Mouse (Mus musculus) frontal cortex, adult (tissue): ENCODE measurements around the gene Pgls.
A peak's percentile ranks its signal among the peaks of the same experiment; 100 is the strongest.

Source experiments
- ATAC-seq: cut with Nextera tagmentation; 2 replicates; pipeline ENCODE4 v1.9.2; 2017; ENCODE audit warnings: mild to moderate bottlenecking, moderate library complexity, mixed read lengths; ENCODE audit not compliant: low TSS enrichment

Pgls gene

DNA sequence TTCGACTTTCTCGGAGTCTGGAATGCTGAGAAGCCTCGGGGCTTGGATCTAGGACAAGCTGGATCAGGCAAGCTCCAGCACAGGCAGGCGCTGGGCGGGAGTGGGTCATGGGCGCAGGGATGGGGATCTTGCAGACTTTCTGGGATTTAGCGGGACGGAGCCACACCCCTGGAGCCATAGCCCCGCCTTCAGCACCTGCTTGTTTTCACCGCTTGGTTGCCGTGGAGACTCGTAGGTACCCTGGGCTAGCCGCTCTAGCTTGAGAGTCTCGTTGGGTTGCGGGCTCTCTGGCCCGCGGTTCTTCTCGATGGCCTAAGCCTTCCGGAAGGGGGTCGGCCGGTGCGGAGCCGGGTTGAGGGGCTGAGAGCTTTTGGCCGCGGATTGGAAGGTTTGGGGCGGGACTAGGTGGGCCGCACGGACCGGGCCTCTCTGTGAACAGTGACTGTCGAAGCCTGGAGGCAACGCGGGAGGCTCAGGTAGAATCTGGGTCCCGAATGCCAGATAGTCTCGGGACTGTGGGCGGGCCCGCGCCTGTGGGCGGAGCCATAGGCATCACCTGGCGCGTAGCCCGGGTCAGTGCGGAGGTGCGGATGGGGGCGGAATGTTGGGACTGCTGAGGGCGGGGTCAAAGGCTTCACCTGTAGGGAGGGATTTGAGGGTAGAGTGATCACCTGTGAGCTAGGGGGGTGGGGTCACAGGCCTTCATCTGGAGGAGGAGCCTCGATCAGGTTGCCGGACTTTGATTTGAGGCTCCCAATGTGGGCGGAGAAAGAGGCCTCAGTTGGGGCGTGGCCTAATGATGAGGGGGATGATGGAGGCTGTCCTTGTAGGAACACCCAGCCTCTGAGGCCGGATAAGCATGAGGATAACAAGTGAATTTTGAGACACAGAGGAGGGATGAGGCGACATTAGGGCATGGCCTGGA is 22.3 kb upstream of the Pgls start:
- peak; percentile 62 for ATAC-seq

DNA sequence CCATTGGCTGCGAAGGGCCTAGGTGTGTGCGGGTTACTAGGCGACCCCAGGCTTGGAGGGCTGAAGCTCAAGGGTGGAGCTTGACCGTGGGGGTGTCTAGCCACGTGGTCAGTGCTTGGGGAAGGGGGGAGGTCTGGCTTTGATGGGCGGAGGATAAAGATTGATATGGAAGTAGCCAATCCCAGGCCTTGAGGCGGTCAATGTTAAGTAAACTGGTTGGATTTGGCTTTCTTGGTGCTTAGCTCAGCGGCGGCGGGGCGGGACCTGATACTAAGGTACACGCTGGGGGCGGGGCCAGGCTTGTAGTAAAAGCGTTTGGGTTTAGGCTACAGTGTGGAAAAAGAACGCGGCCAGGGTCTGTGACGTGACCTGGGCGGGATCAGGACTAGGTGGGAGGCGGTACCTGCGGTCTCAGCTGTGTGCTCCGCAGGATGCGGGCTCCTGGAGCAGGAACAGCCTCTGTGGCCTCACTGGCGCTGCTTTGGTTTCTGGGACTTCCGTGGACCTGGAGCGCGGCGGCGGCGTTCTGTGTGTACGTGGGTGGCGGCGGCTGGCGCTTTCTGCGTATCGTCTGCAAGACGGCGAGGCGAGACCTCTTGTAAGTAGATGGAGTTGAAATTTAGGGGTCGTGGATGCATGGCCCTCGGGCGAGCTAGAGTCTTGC is 21.6 kb upstream of the Pgls start:
- peak; percentile 74 for ATAC-seq

DNA sequence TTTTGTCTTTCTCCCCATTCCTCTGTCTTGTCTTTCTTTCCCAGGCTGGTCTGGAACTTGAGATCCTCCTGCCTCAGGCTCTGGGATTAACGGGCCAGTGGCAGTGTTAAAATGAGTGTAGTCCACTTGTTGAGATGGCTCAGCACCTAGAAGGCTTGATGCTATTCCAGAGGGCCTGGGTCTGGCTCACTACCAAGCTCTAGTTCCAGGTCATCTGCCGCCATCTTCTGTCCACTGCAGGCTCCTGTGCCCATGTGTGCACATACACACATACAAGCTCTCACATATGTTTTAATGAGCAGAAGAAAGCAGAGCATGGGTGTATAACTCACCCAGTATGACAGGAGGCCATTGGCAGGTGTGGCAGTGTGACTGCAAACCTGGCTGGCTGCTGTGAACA is 19.9 kb upstream of the Pgls start:
- no peak for ATAC-seq

DNA sequence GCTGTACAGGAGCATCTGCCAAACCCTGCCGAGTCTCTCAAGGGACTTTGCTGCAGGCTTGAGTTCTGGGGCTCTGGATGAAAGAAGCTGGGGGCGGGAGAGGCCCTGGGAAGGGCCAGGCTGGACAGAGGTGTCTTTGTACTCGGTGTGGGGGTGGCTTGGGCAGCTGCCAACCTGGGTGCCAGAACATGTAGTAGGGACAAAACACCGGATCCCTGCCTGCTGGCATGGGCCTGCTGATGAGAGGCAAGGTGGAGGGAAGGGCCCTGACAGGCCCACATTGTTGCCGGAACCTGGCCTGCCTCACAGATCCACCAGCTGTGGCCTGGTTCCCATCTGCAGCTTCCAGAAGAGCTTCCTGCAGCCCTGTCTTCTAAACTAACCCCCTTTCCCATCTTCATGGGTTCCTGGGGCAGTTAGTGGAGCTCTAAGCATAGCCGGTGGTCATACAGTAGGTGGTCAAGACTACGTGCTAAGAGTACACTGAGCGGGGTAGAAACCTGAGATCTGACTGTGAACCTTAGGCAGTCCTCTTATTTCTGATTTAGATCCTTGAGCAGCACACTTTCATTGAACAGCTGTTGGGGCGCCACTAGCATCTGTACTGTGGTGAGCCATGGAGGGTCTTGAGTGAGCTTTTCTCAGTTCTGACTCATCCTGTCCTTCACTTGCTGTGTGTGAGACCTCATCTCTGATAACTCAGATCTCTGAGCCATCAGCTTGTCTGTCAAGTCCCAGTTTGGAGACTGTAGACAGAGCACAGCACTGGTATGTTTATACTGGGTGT is 18.9 kb upstream of the Pgls start:
- ATAC-seq, result peak; percentile 13

DNA sequence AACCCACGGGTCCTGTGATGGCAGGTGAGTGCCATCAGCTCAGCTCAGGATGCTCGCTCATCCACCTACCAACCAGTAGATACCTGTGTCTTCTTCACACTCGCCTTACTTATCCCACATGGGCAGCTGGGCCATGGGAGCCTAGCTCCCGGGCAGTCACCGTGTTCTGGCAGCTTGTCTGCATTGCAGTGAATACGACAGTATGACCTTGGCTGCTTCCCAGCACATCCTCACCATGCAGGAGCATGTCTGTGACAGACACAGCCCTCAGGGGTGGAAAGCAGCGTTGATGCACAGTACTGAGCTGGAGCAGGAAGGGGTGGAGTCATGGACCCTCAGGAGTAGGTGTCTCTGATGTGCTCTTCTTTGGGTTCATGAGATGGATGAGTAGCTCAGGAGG is 17.6 kb upstream of the Pgls start:
- no peak for ATAC-seq

DNA sequence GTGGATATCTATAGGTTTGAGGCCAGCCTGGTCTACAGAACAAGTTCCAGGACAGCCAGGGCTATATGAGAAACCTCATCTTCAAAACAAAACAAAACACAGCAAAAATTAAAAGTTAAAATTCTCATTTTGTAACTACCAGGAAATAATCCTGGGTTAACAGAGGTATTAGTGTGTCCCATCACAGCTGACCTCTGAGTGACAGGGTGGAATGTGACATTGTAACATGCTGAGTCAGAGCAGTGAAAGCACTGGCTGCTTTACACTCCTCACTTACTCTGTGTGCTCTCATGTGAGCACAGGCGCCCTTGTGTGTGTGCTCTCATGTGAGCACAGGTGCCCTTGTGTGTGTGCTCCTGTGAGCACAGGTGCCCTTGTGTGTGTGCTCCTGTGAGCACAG is 17.0 kb upstream of the Pgls start:
- no peak for ATAC-seq

DNA sequence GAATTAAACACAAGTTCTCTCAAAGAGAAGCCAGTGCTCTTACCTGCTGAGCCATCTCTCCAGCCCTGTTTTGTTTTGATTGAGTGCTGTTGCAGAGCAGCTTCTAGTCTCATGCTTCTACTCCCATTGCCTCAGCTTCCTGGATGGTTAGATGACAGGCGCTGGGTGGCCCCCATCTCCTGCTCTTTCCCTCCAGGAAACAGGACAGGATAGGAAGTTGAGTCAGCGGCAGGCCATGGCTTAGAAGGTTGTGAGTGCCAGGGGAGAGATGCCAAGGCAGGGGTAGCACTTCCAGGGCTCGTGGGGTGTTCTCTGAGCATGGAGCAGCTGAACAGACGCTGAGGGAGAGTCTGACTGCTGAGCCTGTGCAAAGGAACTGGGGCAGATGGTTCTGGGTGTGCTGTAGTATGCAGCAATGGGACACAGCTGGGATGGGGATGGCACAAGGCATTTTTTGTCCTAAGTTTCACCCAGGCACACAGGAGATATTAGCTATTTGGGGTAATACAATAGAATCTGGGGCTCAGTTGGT is 14.1 kb upstream of the Pgls start:
- no peak for ATAC-seq

DNA sequence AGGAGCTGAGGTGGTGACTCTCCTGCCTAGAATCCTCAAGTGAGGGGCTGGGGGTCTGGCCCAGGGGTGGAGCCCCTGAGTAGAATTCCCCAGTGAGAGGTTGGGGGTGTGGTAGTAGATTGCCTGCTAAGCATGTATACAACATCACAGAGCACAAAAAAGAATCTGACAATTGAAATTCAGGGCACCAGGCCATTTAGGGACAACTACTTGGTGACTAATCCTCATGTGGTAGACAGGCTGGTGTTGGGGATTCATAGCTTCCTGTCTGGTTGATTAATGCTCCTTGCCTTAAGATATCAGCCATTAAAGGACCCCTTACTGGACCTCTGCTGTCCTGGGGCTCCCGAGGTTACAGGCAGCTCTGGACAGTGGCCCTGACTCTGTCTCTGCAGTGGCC is 13.0 kb upstream of the Pgls start:
- ATAC-seq, result no peak

DNA sequence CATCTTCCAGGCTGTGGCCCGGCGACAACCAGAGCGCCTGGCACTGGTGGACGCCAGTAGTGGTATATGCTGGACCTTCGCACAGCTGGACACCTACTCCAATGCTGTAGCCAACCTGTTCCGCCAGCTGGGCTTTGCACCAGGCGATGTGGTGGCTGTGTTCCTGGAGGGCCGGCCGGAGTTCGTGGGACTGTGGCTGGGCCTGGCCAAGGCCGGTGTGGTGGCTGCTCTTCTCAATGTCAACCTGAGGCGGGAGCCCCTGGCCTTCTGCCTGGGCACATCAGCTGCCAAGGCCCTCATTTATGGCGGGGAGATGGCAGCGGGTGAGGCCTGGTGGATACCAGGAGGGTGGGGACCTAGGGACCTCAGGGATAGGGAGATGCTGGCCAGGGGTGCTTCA is 12.5 kb upstream of the Pgls start:
- ATAC-seq, result 0 out of 2 replicates have a peak, but pooled peaks have one; percentile 27

DNA sequence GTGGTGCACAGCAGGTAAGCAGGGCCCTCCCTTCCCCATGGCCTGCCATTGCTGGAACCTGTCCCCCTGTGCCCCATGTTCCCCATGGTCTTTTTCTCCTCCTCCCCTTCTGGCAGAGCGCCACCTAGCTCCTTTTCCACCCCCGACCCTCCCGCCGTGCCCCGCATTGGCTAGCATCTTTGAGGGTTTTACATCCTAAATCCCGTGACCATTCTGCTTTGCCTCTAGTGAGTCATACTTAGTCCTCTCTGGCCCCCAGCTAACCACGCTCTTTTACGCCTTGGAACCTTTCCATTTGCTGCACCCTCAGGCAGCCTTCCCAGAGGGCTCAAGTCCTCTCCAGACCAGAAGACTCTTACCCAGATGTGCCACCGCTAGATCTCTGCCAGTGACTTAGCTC is 11.8 kb upstream of the Pgls start:
- ATAC-seq, result no peak

DNA sequence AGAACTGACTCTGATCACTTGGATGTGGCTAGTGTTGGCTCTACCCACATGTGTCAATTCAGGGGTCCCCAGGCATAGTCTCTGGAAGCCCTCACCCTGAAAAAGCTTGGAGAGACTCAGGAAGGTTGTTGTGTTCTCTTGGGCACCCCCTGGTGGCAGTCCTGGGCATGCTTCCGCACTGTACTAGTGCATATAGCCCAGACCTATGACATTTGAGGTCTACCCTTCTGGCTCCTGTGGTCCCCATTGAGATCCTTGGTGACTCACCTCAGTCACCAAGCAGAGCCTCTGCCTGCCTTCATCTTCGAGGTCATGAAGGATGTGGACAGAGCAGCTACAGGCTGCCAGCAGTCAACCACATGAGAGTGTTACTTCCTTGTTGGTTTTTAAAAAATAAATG is 5.1 kb upstream of the Pgls start:
- ATAC-seq, result no peak

DNA sequence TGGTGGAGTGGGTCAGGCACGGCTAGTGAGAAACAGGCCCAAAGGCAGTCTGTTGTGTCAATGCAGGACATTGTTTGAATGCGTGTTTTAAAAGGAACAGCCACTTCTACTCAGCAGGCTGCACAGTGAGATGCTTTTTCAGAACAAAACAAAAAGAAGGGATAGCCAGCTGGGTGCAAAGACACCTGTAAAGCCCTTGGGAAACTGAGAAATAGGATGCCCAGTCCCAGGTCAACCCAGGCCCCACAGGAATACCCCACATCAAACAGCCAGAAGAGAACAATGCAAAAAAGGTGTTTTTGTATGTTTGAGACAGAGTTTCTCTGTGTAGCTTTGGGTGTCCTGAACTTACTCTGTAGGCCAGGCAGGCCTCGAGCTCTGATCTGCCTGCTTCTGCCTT is 3.2 kb upstream of the Pgls start:
- ATAC-seq, result no peak

DNA sequence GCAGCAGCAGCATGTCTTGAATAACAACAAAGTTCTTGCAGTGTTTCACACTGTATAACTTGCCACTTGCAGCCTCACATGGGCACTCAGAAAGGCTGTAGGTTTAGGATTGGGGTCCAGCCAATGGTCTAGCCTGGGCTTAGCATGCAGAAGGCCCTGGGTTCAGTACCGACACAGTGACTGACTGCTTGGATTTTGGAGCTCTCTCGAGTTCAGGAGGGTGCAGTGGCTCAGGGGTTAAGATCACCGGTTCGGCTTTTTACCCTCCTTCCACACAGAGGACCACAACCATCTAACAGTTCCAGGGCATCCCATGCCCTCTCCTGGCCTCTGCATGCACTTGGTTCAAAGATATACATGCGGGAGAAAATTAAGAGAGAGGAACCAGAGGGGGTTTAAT is 959 bp upstream of the Pgls start:
- ATAC-seq, result no peak

DNA sequence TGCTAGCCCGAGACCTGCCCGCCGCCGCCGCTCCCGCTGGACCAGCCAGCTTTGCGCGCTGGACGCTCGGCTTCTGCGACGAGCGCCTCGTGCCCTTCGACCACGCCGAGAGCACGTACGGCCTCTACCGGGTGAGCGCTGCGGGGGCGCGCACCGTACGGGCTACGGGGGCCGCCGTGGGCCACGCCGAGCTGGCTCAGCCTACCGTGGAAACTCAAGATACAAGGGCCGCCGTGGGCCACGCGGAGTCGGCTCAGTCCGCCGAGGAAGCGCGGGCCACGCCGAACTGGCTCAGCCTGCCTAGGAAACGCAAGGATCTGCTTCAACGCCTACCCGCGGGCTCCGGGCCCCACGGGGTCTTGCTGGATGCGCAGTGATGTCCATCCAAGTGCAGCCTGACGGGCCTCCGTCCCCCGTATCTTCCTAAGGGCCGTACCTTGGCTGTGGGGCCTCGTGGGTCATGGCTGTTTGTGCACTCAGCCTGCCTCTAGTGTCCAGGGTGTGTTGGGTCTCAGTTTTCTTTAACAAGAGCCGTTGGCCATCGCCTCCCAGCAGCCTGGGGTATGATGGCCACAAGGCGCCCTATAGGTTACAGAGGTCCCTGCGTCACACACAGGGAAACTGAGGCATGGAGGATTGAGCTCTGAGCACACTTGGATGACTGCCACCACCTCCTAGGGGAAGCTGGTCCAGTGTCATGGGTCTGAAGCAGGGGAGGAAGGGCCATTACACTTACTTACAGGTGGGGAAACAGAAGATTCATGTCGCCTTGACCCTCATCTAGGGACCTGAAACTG is 596 bp downstream of the Pgls start:
- peak; percentile 62 for ATAC-seq

DNA sequence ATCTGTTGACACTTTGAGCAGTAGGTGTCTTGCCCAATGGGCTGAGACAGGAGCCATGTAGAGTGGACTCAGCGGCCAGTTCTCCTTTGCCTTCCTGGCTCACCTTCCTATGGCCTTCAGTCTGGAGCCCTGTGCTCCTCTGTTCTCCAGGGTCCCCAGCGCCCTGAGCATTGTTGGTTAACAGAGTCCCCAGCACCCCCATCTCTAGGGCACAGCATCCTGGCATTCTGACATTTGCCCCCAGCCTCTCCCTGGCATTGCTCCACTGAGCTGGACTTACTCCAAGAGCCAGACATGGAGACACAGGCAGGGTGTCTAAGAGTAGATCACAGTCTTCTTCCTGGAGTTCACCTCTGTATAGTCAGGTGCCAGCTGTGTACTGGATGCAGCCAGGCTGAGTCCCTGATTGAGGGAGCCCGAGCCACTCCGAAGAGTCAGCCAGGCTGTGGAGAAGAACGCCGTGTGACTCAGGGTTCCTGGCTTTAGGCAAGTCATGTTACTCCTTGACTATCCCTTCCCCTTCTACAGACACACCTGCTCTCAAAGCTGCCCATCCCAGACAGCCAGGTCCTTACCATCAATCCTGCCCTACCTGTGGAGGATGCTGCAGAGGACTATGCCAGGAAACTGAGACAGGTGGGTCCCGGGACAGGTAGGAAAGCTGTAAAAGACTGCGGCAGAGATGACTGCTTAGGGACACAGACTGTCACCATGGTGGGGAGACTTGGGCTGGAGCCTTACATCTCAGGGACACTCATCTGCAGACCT is 1.8 kb downstream of the Pgls start:
- ATAC-seq, result no peak

DNA sequence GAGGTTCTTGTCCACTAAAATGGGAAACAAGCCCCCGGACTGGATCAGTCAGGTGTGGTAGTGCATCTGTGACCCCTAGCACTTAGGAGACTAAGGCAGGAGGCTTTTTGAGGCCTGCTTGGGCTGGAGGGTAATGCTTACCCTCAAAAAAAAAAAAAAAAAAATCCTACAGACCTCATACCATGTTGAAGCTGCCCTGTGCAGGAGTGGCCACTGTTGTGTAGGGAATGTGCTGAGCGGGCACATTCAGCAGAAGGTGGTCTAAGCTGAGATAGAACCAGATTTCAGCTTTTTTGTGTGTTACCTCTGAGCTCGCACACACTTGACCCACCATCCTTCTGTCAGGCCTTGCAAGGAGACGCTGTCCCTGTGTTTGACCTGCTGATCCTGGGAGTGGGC is 2.3 kb downstream of the Pgls start:
- ATAC-seq, result no peak

DNA sequence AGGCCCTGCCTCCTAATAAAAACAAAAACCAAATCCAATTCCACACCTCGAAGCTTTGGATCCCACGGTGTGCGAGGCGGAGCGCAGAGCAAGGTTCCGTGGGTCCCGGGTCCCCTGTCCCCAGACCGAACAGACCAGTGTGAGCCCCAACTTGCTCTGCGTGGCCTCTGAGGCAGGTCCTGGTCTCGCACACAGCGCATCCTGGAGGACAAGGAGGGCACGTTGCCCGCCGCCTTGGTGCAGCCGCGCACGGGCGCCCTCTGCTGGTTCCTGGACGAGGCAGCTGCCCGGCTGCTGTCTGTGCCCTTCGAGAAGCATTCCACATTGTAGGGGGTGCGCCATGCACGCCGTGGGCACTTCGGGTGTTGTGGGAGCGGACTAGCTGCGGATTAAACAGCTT is 3.9 kb downstream of the Pgls start:
- ATAC-seq, result peak; percentile 48

DNA sequence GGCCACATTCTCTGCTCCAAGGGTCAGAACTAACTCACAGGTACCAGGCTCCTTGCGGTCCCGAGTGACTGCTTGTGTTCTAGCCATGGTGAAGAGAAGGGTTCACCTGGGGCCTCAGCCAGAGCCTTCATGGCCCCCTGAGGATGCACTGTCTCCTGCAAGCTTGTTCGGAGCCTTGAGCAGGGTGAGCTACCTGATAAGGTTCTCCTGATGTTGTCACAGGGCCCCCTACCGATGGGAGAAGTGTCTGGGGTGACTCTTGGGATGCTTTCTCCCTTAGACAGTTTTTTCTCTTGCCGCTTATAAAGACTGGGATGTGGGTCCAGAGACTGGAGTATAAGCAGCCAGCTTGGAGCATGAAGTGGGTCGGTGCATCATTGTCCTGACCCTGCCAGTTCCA is 4.4 kb downstream of the Pgls start:
- ATAC-seq, result no peak

DNA sequence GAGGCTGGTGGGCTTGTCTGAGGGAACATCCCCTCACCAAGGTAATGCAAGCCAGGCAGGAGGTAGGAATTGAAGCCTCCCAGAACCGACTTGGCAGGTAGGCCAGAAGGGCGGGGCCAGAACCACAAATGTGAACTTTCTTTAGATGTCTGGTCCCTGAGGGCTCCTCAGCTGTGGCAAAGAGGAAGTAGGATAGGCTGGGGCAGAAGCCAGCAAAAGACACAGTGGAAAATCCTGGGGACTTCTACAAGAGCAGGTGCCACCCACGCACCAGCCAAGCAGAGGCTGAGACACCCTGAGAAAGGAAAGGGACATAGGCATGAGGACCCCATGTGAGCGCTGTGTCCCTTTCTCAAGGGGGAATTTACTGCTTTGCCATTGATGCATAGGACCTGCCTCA is 4.8 kb downstream of the Pgls start:
- no peak for ATAC-seq

DNA sequence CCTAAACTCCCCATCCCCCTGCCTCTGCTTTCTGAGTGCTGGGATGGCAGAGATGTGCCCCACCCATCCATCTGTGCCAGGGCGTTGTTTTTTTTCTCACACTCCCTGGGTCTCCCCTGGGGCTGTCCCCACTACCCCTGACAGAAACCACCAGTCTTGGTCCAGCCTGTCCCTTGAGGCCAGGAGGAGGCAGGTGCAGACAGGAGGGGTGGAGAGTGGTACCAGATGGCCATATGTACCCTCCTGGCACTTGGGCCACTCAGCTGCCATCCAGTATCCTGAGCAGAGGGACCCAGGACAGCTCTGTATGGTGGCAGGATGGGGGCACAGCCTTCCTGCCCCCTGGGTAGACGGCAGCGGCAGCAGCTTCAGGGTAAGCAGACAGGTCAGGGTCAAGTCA is 5.5 kb downstream of the Pgls start, which contains the start of gene Fam129c:
Gene Fam129c (plus strand): TSS at position 198 of the 400 bp plus-strand sequence.
- ATAC-seq, result no peak

DNA sequence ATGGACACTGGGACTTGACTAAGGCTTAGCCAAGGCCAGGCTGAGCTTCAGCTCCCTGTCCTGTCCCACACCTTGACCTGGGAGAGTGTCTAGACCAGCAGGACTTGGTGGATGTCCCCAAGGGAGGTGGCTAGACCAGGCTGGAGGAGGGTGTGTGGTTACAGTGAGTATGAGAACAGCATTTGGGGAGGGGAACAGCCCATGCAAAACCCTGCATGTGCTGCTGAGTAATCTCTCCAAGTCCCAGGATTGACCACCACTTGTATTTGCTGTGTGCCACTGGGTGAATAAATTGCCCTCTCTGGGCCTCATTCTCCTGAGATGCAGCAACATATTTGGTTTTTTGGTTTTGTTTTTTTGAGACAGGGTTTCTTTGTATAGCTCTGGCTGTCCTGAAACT is 6.4 kb downstream of the Pgls start:
- no peak for ATAC-seq
